Mouse (Mus musculus) heart, adult 8-10 months (tissue): ENCODE results near the gene Btbd9. TPM values are rescaled to one million over a fixed set of nuclear protein-coding genes. Genes with fewer than 3 reads are reported as not detected.

Source experiments
- DNase-seq: peaks from one replicate; pipeline ENCODE4 v3.0.0; 2022; ENCODE audit warnings: low spot score
- total RNA-seq, 4 experiments: library from RNA; stranded (reverse); gene quantifications; 2 replicates each; pipeline ENCODE4 v1.2.4; 2022

Btbd9 gene
- total RNA-seq, 4 experiments from 2014 or later, result 20.4 to 24.3 (median 22.5) TPM

DNA sequence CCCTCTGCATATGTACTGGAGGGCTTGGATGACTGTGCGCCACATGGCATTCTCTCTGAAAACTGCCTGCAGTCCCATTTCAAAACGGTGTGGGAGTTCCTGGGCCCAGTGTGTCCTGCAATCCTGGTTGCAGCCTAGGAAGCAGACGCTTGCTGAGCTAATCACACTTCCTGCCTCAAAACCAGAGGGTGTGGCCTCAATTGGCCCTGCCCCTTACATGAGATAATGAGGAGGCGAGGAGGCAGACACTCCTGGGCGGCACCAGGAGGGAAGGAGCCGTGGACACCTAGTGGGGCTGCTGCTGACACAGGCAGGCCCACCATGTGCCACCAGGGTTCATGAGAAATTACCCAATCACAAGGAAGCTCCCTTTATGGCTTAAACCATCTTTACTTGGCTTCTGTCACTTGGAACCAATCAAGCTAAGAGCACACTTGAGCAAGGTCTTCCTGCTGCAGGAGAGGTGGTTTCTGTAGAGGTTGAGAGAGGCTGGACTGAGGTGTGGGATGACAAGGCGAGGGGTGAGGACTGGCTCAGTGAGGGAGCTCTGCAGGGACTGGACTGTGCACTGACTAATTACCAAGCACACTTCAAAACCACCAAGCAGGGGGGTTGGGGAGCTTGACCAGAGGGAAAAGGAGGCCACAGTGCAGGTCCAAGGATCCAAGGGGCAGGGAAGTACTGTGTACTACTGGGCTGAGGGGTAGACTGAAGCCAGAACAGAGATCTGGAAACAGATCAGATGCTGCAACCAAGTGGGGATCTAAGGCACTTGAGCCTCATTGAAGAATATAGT is 295.8 kb downstream of the Btbd9 start:
- DNase-seq, result no peak

DNA sequence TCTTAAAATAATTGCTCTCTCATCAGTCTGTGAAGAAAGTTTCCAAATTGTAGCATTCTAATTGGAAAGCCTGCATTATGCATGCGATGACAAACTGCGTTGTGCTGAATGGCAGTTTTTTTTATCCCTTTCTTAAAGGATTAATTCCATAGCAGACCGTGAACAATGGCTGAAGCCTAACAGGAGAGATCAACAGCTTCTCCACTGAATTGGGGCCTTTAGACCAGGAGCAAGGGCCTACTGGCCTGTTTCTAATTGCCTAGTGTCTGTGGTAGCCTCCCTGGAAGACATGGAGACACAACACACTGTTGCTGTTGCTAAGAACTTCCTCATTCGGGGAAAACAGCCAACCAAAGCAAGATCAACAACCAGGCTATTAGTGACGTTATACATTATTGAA is 296.6 kb downstream of the Btbd9 start:
- no peak for DNase-seq

DNA sequence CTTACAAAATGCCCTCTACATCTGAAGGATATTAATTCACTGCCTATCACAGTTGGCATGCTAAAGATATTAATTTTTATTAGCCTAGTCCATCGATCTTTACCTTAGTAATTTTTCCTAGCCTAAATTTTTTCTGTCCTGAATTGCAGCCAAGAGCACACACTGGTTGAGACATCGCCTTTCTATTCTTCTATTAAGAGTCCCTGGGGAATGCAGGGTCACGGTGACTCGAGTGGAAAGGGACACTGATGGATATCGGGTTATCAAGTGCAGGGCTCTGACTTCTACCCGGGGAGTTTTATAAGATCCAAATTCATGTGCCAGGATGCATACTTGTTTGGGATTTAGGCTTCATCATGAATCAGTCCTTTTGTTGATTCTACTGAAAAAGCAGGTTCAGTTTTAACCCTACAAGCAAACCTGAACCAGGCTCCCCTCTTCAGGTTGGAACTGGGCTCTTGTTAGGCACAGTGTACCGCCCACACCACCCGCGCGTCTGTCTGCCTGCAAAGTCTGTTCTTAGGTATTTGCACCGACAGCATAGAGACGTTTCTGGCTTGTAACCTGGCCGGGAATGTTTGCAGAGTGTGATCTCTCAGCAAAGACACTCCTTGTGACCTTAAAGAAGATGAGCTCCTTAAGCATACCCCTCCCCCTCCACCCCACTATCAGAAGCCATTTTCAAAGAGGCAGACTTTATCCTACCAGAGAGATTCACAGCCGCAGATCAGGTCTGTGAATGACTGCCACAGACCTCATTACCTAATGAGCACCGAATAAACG is 297.5 kb downstream of the Btbd9 start:
- DNase-seq, result no peak

DNA sequence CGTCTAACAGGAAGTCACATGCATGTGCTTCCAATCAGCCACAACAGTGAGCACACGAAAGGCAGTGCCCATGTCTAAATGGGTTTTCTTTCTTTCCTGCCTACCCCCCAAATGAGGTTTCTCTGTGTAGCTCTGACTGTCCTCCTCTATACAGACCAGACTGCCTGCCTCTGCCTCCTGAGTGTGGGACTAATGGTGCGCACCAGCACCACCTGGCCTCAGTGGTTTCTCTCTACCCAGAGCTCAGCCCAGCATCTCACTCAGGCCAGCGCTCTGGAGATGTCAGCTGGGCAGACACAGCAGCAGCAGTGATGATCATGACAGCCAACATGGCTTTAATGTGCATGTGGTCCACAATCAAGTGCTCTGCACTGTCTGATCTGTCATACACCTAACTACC is 299.8 kb downstream of the Btbd9 start:
- DNase-seq, result no peak

DNA sequence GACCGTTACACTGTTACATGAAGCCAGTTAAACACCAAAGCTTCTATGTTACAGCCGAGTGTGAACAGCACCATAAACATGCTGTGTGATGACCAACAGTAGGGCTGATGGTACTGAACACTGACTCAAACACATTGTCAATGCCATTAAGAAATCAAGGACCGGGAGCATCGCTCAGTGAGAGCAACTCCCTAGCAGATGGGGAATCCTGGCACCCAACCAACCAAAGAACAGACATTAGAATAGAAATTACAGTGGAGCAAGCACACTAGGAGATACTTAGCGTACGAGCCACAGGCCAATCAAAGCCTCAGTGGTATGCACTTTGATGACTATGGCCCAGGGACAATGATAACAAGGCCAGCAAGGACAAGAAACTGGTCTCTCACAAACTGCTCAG is 303.5 kb downstream of the Btbd9 start:
- no peak for DNase-seq

DNA sequence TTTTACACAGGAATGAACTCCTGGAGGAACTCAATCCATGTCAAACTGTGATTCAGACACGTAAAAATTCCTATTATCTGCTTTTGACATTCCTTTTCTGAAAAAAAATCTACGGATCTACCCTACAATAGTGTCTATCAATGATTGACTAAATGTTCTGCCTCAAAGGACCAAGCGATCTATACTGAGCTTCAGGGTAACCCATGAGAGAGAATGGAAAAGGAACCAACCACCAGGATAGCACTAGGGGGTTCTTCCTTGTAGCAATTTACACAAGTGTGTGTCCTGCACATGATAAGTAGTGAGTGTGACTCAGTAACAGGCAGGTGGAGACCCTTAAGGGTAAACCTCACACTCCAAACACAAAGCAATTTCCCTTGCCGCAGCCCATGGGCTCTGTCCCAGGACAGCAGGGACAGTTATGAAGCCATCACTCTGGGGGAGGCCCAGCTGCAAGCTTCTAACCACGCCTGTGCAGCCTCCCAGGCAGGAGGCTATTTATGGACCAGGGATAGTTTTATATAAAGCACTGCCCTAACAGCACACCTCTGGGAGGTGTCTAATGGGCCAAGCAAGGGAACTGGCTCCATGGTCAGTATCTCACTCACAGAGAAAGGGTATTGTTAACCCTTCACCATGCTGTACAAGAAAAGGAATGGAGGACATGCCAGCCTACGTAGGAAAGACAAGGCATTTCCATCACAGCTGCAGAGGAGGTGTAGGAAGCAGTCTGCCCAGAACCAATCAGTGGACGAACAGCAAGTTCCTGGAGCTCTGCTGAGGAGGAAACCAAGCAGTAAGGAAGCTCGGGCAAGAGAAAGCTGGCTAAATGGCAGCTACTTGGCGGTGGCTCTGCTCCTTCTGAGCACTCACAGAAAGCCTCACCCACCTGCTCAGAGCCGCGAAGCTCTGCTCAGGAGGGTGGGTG is 306.9 kb downstream of the Btbd9 start:
- no peak for DNase-seq

DNA sequence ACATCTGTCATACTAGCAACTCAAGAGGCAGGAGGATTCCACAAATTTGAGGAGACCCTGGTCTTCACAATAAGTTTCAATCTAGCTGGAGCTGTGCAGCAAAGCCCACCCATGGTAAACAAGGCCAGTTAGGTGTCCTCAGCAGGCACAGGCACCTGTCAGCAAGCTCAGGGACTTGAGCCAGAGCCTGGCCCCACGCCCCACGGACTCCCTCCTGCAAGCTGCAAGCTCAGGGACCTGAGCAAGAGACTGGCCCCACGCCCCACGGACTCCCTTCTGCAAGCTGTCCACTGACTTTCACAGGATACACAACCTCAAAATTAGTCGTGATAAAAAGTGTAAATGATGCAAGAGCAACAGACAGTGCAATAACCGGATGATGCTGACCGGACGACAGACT is 307.8 kb downstream of the Btbd9 start:
- no peak for DNase-seq

DNA sequence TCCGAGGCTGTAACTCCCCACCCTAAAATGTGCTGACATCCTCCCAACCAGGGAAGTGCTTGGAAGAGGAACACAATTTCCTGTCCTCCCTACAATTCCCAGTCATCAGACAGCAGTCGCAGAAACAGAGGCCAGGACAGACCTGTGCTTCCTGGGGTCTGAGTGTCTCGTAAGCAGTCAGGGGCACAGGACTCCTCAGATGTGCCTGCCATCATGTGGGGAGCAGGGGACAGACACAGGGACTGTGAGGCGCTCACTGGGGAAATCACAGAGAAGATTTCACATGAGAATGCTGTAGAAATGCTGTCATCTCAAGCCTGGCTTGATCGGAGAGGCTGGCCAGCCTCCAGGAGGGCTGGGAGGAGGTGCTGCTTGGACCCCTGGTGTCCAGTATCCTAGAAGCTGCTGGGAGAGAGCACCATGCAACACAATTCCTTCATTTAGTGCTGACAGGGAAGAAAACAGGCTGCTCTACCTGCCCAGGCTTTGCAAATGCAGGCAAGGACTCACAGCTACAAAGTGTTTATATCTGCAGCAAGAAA is 308.8 kb downstream of the Btbd9 start:
- DNase-seq, result no peak

DNA sequence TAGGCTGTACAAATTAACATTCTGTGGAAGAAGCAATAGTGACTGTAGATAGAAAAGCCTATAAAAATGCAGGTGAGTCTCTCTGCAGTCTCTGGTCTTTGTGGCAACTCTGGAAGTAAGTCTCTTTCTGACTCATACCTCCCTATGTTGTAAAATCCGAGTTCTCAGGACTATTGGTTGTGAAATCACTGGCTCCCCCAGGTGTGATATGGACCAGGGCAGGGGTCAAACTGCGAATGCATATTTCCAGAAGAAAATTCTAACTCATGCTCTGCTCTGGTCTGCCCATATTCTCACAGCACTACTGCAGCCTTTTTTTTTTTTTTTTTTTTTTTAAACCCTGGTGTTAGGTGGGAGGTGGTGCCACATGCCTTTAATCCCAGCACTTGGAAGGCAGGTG is 312.8 kb downstream of the Btbd9 start:
- no peak for DNase-seq

DNA sequence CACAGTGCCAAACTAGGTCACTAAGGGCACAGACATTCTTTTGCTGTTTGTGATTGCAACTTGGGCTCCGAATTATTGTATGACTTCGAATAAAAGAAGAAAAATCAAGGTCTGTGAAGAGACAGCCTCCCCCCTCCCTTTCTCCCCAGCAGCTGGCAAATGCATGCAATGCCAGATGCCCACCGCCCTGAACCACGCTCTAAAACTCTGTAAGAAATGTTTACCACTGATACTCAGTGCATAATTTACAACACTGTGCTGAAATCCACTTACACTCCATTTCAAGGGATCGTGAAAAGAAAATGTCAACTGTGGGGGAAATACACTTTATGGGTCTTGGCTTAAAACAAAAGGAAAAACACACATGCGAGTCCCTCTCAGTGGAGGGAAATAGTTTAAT is 313.3 kb downstream of the Btbd9 start:
- DNase-seq, result no peak

DNA sequence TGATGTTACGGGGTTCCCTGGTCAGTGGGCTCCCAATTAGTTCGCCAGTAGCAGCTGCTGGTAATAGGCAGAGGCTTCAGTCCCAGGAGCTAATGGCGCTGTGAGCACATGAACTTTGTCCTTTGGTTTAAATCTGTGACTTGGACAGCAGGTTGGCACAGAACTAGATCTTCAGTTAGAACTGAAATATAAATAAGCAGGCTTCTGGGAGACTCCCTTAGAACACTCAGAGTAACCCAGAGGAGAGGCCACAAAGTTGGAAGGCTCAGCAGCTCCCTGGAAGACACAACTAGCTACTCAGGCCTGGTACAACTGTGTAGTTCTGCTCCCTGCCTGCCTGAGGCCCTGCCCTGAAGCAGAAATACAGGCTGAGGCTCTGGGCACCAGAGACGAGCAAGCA is 313.8 kb downstream of the Btbd9 start:
- no peak for DNase-seq

DNA sequence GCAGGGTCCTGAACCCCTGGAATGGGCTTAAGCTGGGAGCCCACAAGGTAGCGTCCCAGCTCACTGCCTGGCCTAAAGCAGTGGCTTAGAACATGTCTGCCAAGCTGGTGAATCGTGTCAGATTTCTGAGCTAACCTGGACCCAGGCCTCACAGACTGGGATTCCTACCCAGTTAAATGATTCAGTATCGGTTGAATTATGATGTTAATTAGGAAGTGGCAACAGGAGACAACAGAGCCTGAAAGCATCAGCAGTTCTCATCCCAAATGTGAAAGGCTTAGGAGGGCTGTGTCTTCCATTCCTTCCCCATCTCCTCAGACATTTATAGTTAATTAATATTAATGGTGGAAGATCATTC is 314.3 kb downstream of the Btbd9 start:
- no peak for DNase-seq

DNA sequence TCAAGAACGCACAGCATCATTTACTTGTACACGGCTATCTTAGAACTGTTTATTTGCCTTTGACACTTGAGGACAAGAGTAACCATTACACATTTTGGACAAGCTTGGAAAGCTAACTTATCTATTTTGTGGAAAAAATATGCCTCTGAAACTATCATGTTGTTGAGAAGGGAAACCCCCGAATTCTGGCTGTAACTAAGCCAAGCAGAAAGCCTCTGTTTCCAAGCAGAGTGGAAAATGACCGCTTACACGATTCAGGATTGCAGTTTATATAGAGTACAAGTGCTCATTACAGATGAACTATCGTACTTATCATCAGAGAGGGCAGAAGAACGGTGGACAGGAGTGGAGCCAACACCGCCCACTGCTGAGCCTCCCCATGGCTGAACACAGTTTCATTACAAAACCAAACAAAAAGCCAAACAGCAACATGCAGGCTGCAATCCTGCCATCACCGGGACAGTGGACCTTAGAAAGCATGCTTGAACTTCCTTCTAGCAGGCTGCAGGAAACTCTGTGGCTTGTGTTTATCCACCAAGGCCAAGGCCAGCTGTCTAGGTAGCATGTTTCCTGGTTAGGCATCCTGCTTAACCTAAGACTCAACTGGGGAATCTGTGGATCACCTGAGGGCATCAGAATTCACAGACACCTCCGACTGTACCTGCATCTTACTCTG is 314.8 kb downstream of the Btbd9 start:
- no peak for DNase-seq

DNA sequence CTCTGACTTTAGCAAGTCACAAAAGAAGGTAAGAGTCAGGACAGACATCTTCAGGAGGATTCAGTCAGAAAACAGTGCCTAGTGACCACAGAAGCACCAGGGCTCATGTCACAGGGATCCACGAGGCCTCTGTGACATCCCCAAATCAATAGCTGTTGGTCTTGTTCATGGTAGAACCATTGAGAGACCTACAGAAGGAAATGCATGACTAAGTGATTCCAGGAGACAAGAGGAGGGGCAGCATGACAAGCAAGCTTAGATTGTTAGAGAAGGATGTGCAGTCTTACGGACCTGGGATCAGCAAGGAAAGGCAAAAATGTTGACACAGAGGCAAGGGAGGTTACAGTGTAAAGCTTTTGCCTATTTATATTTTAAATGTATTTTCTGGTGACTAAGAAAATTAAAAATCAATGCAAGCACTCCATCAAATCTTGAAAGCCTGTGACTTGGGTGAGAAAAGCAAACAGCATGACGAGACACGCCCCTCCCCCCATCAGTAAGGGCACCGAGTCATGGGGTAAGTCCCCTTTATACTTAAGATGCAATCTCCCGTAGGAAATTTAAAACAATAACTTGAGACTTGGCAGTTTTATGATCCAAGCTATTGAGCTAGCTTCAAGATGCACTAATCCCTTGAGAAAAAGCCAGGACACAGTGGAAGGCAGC is 315.5 kb downstream of the Btbd9 start:
- DNase-seq, result no peak

DNA sequence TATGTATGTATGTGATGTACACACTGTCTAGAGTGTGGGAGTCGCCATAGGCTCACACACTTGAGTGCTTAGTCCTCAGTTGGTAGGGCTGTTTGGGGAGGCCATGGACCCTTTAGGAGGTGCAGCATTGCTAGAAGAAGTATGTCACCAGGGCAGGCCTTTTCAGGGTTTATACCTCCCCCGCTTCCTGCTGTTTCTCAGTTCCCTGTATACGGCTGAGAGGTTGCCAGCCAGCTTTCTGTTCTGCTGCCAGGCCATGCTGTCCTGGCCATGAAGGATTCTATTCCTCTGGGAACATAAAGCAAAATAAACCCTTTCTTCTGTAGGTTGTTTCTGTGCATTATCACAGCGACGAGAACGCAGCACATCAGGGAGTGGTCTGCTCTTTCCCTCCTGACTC is 316.4 kb downstream of the Btbd9 start:
- DNase-seq, result no peak

DNA sequence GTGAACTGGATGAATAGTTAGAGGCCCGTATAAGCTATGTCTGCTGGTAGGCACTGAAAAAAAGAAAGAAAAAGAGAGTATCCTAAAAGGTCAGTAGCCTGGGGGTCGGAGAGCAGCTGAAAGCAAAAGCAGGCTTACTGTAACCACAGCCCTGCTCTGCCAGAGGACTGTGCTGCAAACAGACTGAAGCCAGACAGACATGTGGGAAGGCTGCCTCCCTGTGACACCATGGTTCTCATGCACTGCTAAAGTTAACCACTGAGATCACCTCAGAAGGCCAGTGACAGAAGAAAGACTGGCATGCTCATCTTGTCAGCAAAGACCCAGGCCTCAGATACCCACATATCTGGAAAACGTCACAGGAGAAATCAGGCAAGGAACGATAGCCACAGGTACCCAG is 317.8 kb downstream of the Btbd9 start:
- no peak for DNase-seq

DNA sequence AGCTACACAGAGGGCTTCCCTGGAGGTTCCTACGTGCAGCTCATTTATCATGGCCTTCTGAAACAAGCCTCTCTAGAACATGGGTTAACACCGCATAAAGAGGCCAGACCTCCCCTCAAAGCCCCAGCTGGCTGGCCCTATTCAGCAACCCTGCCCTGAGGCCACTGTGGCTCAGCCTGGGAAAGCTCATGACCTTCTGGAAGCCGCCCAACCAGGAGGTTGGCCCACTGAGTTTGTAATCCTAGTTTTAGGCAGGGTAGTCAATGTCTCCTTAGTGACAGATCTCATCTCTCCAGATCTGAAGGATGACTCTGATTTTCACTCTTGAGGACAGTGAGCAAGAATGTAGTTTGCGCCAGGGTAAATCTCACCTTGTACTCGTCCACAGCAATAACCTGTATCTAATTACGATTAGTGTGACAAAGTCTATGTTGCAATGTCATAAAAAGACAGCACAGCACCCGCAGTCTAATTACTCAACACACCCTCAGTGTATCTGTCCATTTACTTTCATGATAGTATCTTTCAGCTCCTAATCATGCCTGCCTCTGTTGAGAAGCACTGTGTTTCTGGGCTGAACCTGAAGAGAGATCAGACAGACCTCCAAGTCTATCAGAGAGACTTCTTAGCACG is 320.2 kb downstream of the Btbd9 start:
- no peak for DNase-seq

DNA sequence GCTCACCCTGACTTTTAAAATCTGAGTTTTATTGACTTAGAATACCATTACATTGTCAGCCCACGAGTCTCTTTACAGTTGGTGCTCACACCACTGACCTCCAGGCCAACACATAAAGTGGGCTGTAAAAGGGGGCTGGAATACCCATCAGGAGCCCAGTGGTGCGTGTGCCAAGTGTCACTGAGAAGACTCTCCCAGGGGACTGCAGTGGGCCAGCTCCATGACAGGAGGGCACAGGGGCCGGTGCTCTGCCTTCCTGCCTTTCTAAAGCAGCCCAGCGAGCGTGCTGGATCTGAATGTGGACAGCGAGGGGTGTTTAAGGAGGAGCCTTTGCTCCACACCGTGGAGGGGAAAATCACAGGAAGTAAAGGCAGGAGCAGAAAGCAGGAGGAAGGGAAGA is 322.4 kb downstream of the Btbd9 start:
- no peak for DNase-seq

DNA sequence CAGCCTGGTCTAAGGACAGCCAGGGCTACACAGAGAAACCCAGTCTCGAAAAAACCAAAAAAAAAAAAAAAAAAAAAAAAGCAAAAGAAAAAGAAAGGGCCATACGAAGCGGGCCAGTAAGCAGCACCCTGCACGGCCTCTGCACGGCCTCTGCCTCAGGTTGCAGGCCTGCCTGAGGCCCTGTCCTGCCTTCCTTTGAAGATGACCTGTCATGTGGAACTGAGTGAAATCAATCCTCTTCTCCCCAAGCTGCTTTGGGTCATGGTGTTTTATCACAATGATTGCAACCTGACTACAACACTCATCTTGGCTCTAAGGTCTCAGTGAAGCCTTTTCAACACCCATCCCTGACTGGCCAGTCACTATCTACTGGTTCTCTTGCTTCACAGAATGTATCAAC is 323.3 kb downstream of the Btbd9 start:
- no peak for DNase-seq

DNA sequence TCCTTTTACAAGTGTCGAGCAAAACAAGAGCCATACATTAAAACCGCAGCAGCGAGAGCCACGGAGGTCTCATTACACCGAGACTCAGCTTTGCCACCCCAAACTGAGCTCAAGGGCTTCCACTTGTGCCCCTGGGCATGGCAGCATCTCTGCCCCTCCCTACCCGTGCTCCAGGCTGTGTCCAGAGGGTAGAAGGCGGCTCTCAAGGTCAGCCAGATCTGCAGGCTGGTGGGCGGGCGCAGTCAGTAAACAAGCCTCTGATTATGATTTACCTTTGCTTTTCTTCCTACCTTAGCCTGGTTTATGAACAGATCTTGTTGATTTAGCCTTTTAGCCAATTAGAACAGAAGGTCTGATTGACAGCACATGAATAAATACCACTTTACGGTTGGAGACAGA is 331.0 kb downstream of the Btbd9 start:
- DNase-seq, result no peak
